Mouse (Mus musculus) cerebellum, postnatal 36 days (tissue): ENCODE data around the gene 9630041A04Rik.

ENCODE experiments used
- DNase-seq, 2 experiments: peaks; one replicate each; pipeline ENCODE4 v3.0.0; 2021 to 2022; ENCODE audit warnings: mixed read lengths in 2 of 2

9630041A04Rik gene

GRCm38 (mm10) chr9:101861596-101862471, at the start of gene 9630041A04Rik:
TSS of gene 9630041A04Rik (plus strand) at chr9:101861841.
- DNase-seq, result peak in 1 of 2 experiments; percentile 15

DNA sequence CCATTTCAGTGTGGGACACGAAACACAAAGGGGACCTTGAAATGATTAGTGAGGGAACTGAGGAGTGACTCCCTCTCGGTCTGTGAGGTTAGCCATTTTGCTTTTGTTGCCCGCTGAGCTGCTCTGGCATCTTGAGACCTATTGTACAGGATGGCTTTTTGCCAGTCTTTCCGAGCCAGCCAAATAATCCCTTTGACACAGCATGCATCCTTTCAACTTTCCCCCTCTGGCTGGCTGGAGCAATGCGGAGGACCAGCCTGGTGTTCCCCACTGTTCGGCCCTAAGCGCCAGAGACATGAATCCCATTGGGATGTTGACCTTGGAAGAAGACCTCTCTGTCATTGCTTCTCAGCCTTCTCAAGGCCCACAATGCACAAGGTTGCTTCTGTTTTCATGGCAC, 37.7 kb upstream of the 9630041A04Rik start:
- no peak for DNase-seq

GRCm38 (mm10) chr9:101825626-101826025, 36.0 kb upstream of the 9630041A04Rik start:
- peak; percentile 12 to 16 for DNase-seq

DNA sequence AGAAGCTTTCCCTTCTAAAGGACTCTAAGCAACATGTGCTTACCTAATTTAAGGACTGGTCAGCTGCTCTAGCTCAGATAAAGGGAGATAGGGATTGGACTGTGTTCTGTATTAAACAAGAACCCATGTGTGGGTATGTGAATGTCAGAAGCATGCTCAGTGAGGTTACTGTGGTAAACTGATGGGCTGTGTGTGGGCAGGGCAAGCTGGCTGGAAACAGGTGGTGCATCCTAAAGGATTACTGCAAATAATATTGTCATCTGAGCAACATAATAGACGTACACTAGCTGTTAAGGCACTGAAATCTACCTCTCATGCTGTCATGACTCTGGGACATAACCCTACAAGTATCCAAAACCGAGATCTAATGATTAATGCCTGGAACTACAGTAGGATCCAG, 28.0 kb upstream of the 9630041A04Rik start:
- no peak for DNase-seq

- no peak for DNase-seq
These were observed 20.5 kb upstream of the 9630041A04Rik start for GRCm38 (mm10) chr9:101841101-101841500.

GRCm38 (mm10) chr9:101843893-101844292, 17.7 kb upstream of the 9630041A04Rik start:
- no peak for DNase-seq

DNA sequence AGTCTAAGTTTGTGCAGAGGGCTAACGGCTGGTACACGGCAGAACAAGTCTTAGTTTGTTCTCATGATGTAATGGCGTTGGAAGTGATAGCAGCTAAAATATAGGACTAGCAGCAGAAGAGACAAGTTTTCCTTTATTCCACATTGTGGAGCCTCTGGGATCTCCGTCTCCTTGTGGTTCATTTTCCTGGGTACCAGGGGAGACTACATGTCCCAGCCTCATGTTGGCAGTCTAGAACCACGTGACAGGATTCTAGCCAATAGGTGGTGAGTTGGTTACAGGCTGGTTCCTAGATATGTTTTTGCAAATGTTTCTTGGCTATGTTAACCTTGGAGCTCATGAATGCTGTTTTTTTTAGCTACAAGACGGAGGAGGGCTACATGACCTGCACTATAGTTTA, 15.9 kb upstream of the 9630041A04Rik start:
- DNase-seq, result no peak

DNA sequence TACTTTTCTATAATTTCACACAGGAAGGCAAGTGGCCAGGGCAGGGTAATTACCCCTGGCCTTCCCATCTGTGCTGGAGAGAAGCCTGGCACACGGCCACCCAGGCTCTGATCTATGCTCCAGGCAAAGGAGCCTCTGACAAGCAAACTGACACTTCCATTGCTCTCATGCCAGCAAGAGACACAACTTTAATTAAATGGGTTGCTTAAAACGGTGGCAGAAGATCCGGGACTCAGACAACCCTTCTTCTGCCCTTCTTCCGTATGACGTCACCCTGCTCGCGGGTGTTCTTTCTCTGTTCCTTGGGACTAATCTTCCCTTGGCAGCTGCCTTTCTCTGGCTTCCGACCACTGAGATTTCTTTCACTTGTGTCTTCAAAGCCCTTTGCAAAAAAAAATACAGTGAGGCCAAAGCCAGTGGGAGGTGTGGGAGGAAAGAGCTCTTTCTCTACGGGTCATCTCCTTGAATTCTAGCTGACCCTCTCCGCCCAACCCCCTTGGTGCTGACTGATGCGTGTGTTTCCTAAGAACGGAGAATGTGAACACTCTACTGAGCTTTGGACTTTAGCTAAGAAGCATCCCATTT, 932 bp downstream of the 9630041A04Rik start:
- DNase-seq, result peak; percentile 83 to 84

- DNase-seq, result no peak
These were observed 1.5 kb downstream of the 9630041A04Rik start for GRCm38 (mm10) chr9:101863130-101863529.

DNA sequence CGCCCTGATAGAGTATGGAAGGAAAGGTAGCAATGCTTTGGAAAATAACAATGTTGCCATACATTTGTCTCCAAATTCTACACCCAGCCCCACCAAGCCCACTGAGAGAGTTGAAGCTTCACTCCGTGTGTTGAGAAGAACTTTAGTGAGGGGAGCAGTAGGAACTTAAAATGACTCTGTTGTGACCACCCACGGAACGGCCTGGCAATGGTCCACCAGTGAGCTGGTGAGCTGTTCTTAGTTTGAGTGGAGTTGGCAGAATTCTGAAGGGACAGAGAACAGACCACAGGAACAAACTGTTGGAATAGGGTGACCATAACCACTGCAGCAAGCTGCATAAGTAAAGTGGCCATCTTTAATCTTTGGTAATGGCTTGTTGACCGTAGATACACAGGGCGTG, 7.0 kb downstream of the 9630041A04Rik start:
- DNase-seq, result no peak

- DNase-seq, result no peak
These were observed 8.4 kb downstream of the 9630041A04Rik start for GRCm38 (mm10) chr9:101870034-101870433.

- no peak for DNase-seq
These were observed 13.7 kb downstream of the 9630041A04Rik start for GRCm38 (mm10) chr9:101875306-101875705.

- DNase-seq, result no peak
These were observed 15.7 kb downstream of the 9630041A04Rik start for GRCm38 (mm10) chr9:101877109-101877987.

DNA sequence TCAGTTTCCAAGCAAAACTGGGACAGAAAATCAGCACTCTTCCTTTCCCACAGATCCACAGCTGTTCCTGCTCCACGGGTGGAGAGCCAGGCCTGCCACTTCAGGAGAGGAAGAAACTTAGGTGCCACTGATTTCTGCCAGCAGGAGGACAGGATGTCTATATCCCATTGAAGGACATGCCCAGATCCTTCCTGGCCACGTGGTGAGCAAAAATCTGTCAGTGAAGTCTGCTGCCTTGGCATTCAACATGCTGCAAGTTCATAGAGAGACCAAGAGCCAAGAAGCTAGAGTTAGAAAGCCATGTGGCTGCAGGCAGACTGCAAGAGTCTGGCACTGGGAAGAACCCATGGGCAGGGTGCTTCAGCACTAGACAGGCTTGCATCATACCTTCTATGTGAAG, 21.7 kb downstream of the 9630041A04Rik start:
- DNase-seq, result peak; percentile 79 to 85

GRCm38 (mm10) chr9:101897851-101898250, 36.2 kb downstream of the 9630041A04Rik start:
- DNase-seq, result no peak

DNA sequence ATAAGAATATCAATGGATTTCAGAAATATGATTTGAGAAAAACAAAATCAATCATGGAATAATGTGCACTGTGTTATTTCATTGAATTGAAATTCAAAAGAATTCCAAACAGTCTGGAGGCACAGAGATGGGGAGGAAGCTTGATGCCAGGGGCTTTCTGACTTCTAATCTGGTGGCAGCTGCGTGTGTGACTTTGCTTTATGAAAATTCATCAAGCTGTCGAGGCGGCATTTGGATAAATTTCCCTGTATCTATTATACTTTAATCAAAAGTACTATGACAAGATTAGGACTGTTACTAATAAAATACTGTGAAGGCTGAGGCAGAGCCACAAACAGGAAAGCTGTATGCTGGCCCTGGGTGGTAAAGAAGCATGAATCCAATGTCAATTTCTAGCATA, 41.8 kb downstream of the 9630041A04Rik start:
- DNase-seq, result no peak

- DNase-seq, result no peak
These were observed 46.2 kb downstream of the 9630041A04Rik start for GRCm38 (mm10) chr9:101907747-101908255.

- DNase-seq, result no peak
These were observed 47.2 kb downstream of the 9630041A04Rik start for GRCm38 (mm10) chr9:101908849-101909248.

DNA sequence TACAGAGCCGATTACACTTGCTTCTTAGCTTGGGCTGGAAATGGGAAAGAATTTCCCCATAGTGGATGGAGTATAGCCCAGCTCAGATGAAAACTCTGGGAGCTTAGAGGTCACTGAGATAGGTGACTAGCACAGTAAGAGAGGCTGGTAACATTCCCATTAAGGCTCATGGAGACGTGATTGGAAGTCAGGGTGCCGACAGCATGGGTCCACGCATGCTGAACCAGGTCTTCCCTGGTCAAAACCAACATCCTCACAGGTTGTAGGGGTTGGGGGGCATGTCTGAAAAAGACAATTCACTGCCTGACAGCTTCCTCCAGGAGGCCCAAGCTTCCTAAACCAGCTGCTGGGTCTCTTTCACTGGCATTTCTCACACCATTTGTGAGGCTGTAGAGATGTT, 47.9 kb downstream of the 9630041A04Rik start:
- DNase-seq, result no peak

DNA sequence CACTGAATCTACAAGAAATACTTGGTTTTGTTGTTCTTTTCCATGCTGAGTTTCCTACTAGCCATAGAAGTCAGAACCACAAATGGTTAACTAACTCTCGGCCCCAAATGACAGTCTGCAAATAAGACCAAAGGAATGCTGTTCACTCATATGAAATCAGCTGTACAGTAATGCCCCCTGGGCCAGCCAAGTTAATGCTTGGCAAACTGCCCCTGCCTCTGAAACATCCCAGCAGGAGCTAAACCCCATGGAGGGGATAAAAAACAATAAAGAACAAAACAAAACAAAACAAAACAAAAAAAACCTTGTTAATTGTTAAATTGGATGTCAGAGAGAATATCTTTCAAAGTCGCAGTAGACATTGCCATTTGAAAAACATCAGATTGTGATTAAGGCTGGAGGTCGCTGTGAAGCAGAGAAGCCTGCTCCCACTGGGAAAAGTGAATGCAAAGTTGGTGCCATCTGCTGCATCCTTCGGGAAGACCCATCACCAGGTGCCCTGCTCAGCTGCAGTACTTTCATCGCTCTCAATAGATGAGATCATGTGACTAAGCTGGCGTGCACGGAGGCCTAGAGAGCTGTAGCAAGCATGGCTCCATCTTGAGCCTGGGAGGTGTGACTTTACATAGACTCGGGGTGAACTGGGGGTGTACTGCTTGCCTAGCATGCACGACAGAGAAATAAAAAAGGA, 49.7 kb downstream of the 9630041A04Rik start:
- DNase-seq, result peak in 1 of 2 experiments; percentile 13

- no peak for DNase-seq
These were observed 53.4 kb downstream of the 9630041A04Rik start for GRCm38 (mm10) chr9:101915082-101915481.

- no peak for DNase-seq
These were observed 57.1 kb downstream of the 9630041A04Rik start for GRCm38 (mm10) chr9:101918771-101919170.
